Mouse (Mus musculus) lung, embryonic 14.5 days (tissue): ENCODE measurements around the gene Ap1g1. TPM values are rescaled to one million over a fixed set of nuclear protein-coding genes. Genes with fewer than 3 reads are reported as not detected.

Experiments used
- ATAC-seq: fragments of 200-750 bp; cut with Nextera tagmentation; 2 replicates; pipeline ENCODE4 v1.8.0; 2017; ENCODE audit warnings: mild to moderate bottlenecking, moderate TSS enrichment, moderate library complexity; ENCODE audit not compliant: insufficient read depth
- DNase-seq: peaks from one replicate; pipeline ENCODE4 v3.0.0-alpha.2; 2015
- H3K27ac ChIP-seq: fragments of 300-500 bp; sonication (generic); 2 replicates; pipeline ENCODE4 v1.5.1; 2014; ENCODE audit warnings: low read depth, mild to moderate bottlenecking, moderate library complexity
- H3K27me3 ChIP-seq: fragments of 300-500 bp; sonication (generic); 2 replicates; pipeline ENCODE4 v1.6.1; 2014; ENCODE audit warnings: low read length, control low read depth; ENCODE audit not compliant: insufficient read depth
- H3K36me3 ChIP-seq: fragments of 300-500 bp; sonication (generic); 2 replicates; pipeline ENCODE4 v1.6.1; 2014; ENCODE audit warnings: control low read depth; ENCODE audit not compliant: insufficient read depth
- H3K4me1 ChIP-seq: fragments of 300-500 bp; sonication (generic); 2 replicates; pipeline ENCODE4 v1.6.1; 2014; ENCODE audit warnings: antibody characterized with exemption, control low read depth; ENCODE audit not compliant: insufficient read depth
- H3K4me2 ChIP-seq: fragments of 300-500 bp; sonication (generic); 2 replicates; pipeline ENCODE4 v1.6.1; 2014; ENCODE audit warnings: mild to moderate bottlenecking
- H3K4me3 ChIP-seq: fragments of 300-500 bp; sonication (generic); 2 replicates; pipeline ENCODE4 v1.5.1; 2014; ENCODE audit warnings: low read depth, low read length
- H3K9ac ChIP-seq: fragments of 300-500 bp; sonication (generic); 2 replicates; pipeline ENCODE4 v1.6.1; 2014
- H3K9me3 ChIP-seq: fragments of 300-500 bp; sonication (generic); 2 replicates; pipeline ENCODE4 v1.6.1; 2016; ENCODE audit warnings: low read depth, low read length, control low read depth
- CTCF ChIP-seq: IDR thresholded peaks from 2 replicates; pipeline ENCODE4 v1.5.1; 2016; ENCODE audit warnings: antibody characterized with exemption, low read depth
- WGBS: fragments of 180-500 bp; shearing (Covaris S2); extraction: QIAGEN DNeasy Blood & Tissue Kit; methylation state at CpG from one replicate; pipeline ENCODE4 v1.1.7; 2014; 5-methylcytosine and 5-hydroxymethylcytosine counted together
- polyA plus RNA-seq: library from polyadenylated mRNA; unstranded; fragments of >200 nt; fragmentation: Nextera tagmentation; extraction: Ambion mirVana; gene quantifications from 2 replicates; pipeline ENCODE4 v1.2.1, GENCODE M21; 2014

Ap1g1 gene
- polyA plus RNA-seq: 38.0 and 41.8 TPM in 2 replicates

DNA sequence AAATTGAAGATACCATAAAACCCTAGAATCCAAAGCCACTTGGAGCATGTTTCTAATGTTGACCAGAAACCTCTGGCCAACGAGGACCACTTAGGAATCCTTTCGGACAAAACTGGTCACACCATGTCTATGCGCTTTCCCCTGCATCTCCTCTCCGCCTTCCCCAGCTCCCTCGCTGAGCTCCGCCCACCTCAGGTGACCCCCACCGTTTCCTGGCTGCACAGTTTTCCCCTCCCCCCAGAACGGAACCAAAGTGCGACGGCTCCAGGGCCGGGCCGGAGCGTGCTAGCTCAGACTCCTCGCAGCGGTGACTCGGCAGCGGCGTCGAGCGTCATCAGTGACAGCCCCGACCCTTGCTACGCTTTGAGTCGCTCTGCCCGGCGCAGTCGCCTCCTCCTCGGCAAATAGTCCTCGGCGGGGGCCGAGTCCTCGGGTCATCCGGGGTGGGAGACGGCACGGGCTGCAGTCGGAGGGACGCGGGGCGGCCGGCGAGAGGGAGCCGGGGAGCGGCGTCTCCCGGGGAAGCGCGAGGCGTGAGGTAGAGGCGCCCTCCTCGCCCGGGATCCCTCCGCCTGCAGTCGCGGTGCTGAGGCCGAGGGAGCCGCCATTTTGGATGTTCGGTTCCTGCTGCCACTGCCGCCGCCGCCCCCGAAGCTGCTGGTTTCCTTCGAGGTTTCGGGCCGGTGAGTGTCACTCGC is at the start of gene Ap1g1:
Gene Ap1g1, plus strand, starts transcription at position 275 of the 698 bp plus-strand sequence.
- WGBS: under 1% methylated on average over 59 of the region's 64 CpGs
- peak within 1 kb of the TSS; percentile 95 for H3K4me2 ChIP-seq
- H3K4me1 ChIP-seq: peaks cover 6% of the 10 kb centered on the region
- H3K27me3 ChIP-seq: no peaks in the 10 kb centered on the region
- H3K36me3 ChIP-seq: no peaks in the 10 kb centered on the region
- no peak for TF ChIP-seq CTCF
- peak within 1 kb of the TSS; percentile 92 for H3K4me3 ChIP-seq
- H3K9me3 ChIP-seq: no peaks in the 10 kb centered on the region
- ATAC-seq (peak; percentile 100), DNase-seq (peak; percentile 99)
- H3K27ac ChIP-seq: peak within 1 kb of the TSS; percentile 97
- peak within 1 kb of the TSS; percentile 93 for H3K9ac ChIP-seq

DNA sequence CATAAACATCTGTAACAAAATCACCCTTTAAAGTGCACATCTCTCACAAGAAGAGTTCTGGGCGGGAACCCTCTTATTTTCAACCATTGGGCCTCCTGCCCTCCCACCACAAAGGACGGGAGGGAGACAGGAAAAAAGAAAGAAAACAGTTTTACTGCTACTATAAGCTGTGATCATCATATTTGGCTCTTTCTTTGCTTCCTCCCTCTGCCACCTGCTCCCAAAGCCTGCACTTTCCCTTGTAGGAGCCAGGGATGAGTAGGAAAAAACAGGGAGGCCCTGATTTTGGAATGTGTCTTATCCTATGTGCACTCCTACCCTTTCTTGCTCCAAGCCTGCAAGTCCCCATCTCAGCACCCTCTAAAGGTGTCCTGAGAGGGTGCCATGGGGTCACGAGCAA is 47.3 kb upstream of the Ap1g1 start:
- 79% methylated on average over 3 of the region's 3 CpGs for WGBS
- H3K36me3 ChIP-seq: peaks cover 57% of the 10 kb centered on the region
- H3K27me3 ChIP-seq: no peaks in the 10 kb centered on the region
- ATAC-seq: no peak
- H3K4me1 ChIP-seq: no peaks in the 10 kb centered on the region
- H3K9ac ChIP-seq: no peak overlapping the region
- DNase-seq: no peak
- no peak overlapping the region for H3K4me3 ChIP-seq
- TF ChIP-seq CTCF: no peak
- H3K27ac ChIP-seq: no peak overlapping the region
- H3K9me3 ChIP-seq: no peaks in the 10 kb centered on the region
- H3K4me2 ChIP-seq: no peak overlapping the region

DNA sequence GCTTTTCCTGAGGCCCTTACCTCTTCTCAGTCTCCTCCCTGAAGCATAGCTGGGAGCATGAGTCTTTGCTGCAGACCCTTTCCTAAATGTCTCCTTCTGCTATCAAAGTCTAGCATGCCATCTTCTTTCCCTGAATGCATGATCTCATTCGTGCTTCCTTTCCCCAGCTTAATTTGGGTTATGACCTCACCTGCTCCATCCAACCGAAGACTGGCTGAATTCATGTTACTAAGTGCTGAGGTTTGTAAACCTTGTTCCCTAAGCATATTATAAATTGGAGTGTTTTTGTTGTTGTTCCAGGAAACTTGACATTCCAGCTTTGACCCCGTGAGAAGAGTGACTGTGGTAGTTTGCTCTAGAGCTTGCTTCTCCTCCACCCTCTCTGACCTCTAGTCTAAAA is 44.3 kb upstream of the Ap1g1 start:
- Histone ChIP-seq H3K9me3 (no peaks in the 10 kb centered on the region), H3K4me1 (peaks cover 6% of the 10 kb centered on the region), H3K36me3 (peaks cover 44% of the 10 kb centered on the region), H3K4me3 (no peak overlapping the region), H3K9ac (no peak overlapping the region), H3K27ac (no peak overlapping the region), H3K4me2 (no peak overlapping the region), H3K27me3 (no peaks in the 10 kb centered on the region)
- 87% methylated on average over 3 of the region's 3 CpGs for WGBS
- DNase-seq: no peak
- no peak for TF ChIP-seq CTCF
- no peak for ATAC-seq

DNA sequence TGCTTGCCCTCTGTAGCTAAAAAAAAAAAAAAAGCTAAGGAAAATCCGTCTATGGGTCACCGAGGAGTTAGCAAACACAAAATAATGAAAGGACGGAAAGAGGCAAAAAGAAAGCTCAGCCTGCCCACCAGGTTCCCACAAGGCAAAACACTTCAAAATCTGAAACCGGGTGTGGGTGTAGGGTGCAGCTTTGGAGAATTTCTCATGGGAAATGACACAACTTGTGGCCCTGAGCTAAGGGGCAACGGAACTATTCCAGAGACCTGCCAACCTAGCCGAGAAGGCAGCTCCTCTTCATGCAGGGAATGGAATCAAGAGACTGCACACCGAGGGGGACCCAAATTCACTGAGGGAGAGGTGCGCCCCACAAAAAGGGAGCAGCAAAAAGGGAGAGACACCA is 41.5 kb upstream of the Ap1g1 start:
- Histone ChIP-seq H3K36me3 (peaks cover 24% of the 10 kb centered on the region), H3K4me2 (peak overlapping the region; percentile 94), H3K4me3 (peak overlapping the region; percentile 98), H3K27ac (peak overlapping the region; percentile 76; the same call in 1 of the 2 replicates), H3K27me3 (no peaks in the 10 kb centered on the region), H3K9ac (peak overlapping the region; percentile 96), H3K9me3 (no peaks in the 10 kb centered on the region), H3K4me1 (peaks cover 6% of the 10 kb centered on the region)
- WGBS: 3% methylated on average over 8 of the region's 8 CpGs
- no peak for TF ChIP-seq CTCF
- ATAC-seq (peak; percentile 6; the same call in 1 of the 2 replicates), DNase-seq (peak; percentile 13)

DNA sequence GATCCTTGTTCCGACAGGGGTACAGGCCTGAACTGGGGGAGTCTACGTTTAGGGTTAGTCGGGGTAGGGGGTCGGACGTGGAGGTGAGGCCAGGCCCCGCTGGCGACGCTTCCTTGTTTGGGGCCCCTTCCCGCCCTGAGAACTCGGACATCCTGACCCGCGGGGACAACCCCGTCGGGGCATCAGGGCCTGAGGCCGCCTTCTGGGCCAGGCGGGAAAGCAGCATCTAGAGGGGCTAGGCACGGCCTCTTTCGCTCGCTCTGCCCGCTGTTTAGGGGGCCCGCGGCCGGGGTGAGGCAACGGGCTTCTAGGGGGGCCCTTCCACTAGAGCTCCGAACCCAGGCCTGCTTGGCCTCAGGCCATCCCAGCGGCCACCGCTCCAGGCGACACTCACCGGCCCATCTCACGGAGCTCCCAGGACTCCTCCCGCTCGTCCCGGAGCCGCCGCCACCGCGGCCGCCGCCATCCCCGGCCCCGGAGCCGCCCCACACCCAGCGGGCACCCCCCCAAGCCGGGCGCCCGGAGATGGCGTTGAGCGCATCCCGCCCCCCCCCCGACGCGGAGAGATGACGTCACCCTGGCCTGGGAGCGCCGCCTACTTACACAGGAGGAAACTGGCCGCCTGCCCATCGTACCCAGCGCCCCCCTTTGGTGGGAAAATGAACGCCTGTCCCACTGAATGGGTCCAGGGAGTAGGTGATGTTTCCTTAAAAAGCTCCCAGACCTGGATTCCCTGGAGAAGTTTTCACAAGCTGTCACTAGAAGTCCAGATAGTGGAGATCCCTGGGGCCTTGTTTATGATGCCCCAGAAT is 40.9 kb upstream of the Ap1g1 start, which contains the start of gene Atxn1l:
Gene Atxn1l, minus strand, starts transcription at position 503 of the 812 bp plus-strand sequence.
- H3K27ac ChIP-seq: peak within 1 kb of the TSS; percentile 76; the same call in 1 of the 2 replicates
- ATAC-seq (peak; percentile 94), DNase-seq (peak; percentile 90)
- H3K36me3 ChIP-seq: peaks cover 17% of the 10 kb centered on the region
- H3K4me3 ChIP-seq: peak within 1 kb of the TSS; percentile 98
- H3K9me3 ChIP-seq: no peaks in the 10 kb centered on the region
- H3K27me3 ChIP-seq: no peaks in the 10 kb centered on the region
- peak within 1 kb of the TSS; percentile 96 for H3K9ac ChIP-seq
- TF ChIP-seq CTCF: peak; percentile 74
- peaks cover 6% of the 10 kb centered on the region for H3K4me1 ChIP-seq
- WGBS: under 1% methylated on average over 59 of the region's 59 CpGs
- peak within 1 kb of the TSS; percentile 94 for H3K4me2 ChIP-seq

DNA sequence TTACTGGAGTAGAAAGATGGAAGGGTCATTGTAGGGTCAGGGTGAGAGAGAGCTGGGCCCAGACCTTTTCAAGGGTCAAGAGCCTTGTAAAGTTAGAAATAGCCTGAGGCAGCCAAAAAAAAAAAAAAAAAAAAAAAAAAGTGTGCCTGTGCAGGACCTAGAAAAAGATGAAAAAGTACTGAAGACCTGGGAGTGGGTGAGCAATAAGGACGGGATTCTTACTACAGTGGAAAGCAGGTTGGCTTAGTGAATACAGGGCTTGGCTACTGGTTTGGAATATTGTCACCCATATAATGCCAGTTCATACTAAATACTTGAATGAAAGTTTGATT is 40.3 kb upstream of the Ap1g1 start:
- WGBS: 84% methylated on average over 1 of the region's 1 CpGs
- ATAC-seq (no peak), DNase-seq (no peak)
- H3K27ac ChIP-seq: no peak overlapping the region
- H3K4me1 ChIP-seq: peaks cover 6% of the 10 kb centered on the region
- peak overlapping the region; percentile 94 for H3K4me2 ChIP-seq
- no peak for TF ChIP-seq CTCF
- H3K36me3 ChIP-seq: peaks cover 12% of the 10 kb centered on the region
- peak overlapping the region; percentile 98 for H3K4me3 ChIP-seq
- H3K9me3 ChIP-seq: no peaks in the 10 kb centered on the region
- H3K9ac ChIP-seq: no peak overlapping the region
- no peaks in the 10 kb centered on the region for H3K27me3 ChIP-seq

DNA sequence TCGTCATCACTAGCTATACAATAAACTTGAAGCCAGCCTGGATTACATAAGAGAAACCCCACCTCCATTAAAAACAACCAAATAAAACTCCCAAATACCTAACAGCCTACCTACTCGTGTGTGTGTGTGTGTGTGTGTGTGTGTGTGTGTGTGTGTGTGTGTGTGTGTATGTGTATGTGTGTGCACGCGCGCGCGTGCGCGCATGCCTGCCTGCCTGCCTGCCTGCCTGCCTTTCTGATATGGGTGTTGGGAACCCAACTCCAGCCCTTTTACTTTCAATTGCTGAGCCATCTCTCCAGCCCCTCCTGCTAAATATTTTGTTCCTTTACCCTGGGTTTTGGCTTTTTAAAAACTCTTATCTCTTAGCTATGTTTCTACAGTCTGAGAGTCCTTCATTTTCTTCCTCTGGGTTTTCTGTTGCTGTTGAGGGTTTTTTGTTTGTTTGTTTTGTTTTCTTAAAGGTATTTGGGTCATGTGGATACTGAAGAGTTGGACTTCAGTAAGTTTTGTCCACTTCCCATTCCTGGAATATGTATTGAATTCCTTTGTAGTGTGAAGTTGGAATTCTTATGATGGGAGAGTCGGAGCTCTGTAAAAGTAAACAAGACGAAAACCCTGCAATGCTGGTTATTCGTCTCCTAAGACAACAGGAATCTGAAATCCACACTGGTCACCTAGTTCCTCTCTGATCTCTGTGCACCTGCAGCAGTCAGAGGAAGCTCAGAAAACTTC is 30.7 kb upstream of the Ap1g1 start:
- ATAC-seq: no peak
- no peak overlapping the region for H3K9ac ChIP-seq
- 73% methylated on average over 12 of the region's 12 CpGs for WGBS
- H3K9me3 ChIP-seq: no peaks in the 10 kb centered on the region
- no peak overlapping the region for H3K27ac ChIP-seq
- H3K4me2 ChIP-seq: no peak overlapping the region
- no peak overlapping the region for H3K4me3 ChIP-seq
- no peak for TF ChIP-seq CTCF
- DNase-seq: no peak
- H3K4me1 ChIP-seq: no peaks in the 10 kb centered on the region
- no peaks in the 10 kb centered on the region for H3K36me3 ChIP-seq
- no peaks in the 10 kb centered on the region for H3K27me3 ChIP-seq
